Mouse (Mus musculus): ENCODE data around the gene Sgsh. TPM values are rescaled to one million over a fixed set of nuclear protein-coding genes. Genes with fewer than 3 reads are reported as not detected.
"Not testable (repeated sequence)": the region's sequence is repeated elsewhere in the genome, so short reads cannot be mapped to it uniquely, and the experiment has no call there.

Gene Sgsh
- polyA plus RNA-seq, 1 experiment: 17.3 TPM

GRCm38 (mm10) chr11:119392001-119392614 is 36.8 kb upstream of the Sgsh start:
- TF ChIP-seq POLR2A (IDR thresholded peaks at IDR 0.05; ENCODE audit: low read depth, low read length): peak; percentile 56; the same call in 1 of the 2 replicates
- no peak for TF ChIP-seq CTCF (IDR thresholded peaks at IDR 0.05; ENCODE audit: borderline replicate concordance, insufficient read depth, low read length)
- Histone ChIP-seq H3K4me1 (ENCODE audit: control insufficient read depth, insufficient read depth, low read length) (peaks cover 6% of the 10 kb centered on the region), H3K27ac (ENCODE audit: insufficient read depth, low read length) (no peak overlapping the region), H3K4me3 (ENCODE audit: insufficient read depth, low read length) (no peak overlapping the region)

DNA sequence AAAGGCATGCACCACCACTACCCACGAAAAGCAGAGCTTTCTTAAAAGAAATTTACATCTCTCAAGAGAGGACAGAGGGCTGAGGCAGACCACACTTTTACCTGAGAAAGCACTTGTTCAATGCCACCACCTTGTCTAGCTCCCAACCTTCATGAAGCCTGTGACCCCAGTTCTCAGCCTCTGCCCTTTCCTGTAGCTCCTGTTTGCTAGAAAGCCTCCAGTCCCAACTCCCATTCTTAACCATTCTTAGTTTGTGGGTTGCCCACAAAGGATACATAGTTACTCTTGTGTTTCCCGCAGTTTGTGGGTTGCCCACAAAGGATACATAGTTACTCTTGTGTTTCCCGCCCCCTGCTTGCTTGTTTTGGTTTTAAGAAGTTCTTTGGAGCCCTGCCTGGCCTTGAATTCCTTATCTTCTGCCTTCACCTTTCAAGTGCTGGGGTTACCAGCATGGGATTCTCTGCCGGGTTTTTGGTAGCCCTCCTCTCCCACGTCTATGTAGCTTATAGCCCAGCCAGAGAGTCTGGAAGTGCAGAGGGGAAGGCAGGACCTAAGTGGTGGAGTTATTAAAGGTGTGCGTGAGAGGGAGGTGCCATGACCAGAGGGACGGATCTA is 36.2 kb upstream of the Sgsh start:
- TF ChIP-seq CTCF (IDR thresholded peaks at IDR 0.05; ENCODE audit: borderline replicate concordance, insufficient read depth, low read length): no peak
- no peak for TF ChIP-seq POLR2A (IDR thresholded peaks at IDR 0.05; ENCODE audit: low read depth, low read length)
- Histone ChIP-seq H3K4me1 (ENCODE audit: control insufficient read depth, insufficient read depth, low read length) (peaks cover 6% of the 10 kb centered on the region), H3K27ac (ENCODE audit: insufficient read depth, low read length) (no peak overlapping the region), H3K4me3 (ENCODE audit: insufficient read depth, low read length) (peak overlapping the region; percentile 54)

GRCm38 (mm10) chr11:119390271-119391231 is 35.2 kb upstream of the Sgsh start:
- TF ChIP-seq CTCF (IDR thresholded peaks at IDR 0.05; ENCODE audit: borderline replicate concordance, insufficient read depth, low read length): no peak
- peak; percentile 62 for TF ChIP-seq POLR2A (IDR thresholded peaks at IDR 0.05; ENCODE audit: low read depth, low read length)
- H3K4me1 ChIP-seq (ENCODE audit: control insufficient read depth, insufficient read depth, low read length): peaks cover 3% of the 10 kb centered on the region; the same call in 1 of the 2 replicates
- peak overlapping the region; percentile 82 for H3K27ac ChIP-seq (ENCODE audit: insufficient read depth, low read length)
- H3K4me3 ChIP-seq (ENCODE audit: insufficient read depth, low read length): peak overlapping the region; percentile 54

DNA sequence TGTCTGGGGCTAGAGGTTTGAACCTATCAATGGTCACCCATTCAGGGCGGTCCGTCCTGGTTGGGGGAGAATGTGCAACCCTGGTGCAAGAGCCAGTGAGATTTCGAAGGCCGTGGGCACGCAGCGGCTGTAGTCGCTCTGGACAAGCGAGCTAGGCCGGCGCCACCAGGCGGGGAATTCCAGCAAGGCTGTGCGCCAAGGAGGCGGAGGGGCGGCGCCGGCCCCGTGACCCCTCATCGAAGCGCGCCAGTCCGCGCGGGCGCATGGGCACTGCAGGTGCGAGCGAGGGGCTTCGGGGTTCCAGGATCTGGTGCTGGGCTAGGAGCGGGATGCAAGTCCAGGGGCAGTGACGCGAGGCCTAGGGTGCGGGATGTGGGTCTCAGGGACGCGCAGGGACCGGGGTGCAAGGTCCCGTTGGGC is 34.5 kb upstream of the Sgsh start:
- Histone ChIP-seq H3K4me3 (ENCODE audit: insufficient read depth, low read length) (peak overlapping the region; percentile 54), H3K27ac (ENCODE audit: insufficient read depth, low read length) (peak overlapping the region; percentile 82), H3K4me1 (ENCODE audit: control insufficient read depth, insufficient read depth, low read length) (peaks cover 5% of the 10 kb centered on the region; the same call in 1 of the 2 replicates)
- 0 out of 2 replicates have a peak, but pooled peaks have one; percentile 6 for TF ChIP-seq CTCF (IDR thresholded peaks at IDR 0.05; ENCODE audit: borderline replicate concordance, insufficient read depth, low read length)
- peak; percentile 42; the same call in 1 of the 2 replicates for TF ChIP-seq POLR2A (IDR thresholded peaks at IDR 0.05; ENCODE audit: low read depth, low read length)

GRCm38 (mm10) chr11:119387273-119387672 is 31.9 kb upstream of the Sgsh start:
- H3K4me3 ChIP-seq (ENCODE audit: insufficient read depth, low read length); H3K27ac ChIP-seq (ENCODE audit: insufficient read depth, low read length); H3K4me1 ChIP-seq (ENCODE audit: control insufficient read depth, insufficient read depth, low read length): not testable (repeated sequence)

GRCm38 (mm10) chr11:119386306-119386705 is 31.0 kb upstream of the Sgsh start:
- TF ChIP-seq POLR2A (IDR thresholded peaks at IDR 0.05; ENCODE audit: low read depth, low read length): no peak
- no peak for TF ChIP-seq CTCF (IDR thresholded peaks at IDR 0.05; ENCODE audit: borderline replicate concordance, insufficient read depth, low read length)
- peaks cover 3% of the 10 kb centered on the region; the same call in 1 of the 2 replicates for H3K4me1 ChIP-seq (ENCODE audit: control insufficient read depth, insufficient read depth, low read length)
- no peak overlapping the region for H3K4me3 ChIP-seq (ENCODE audit: insufficient read depth, low read length)
- H3K27ac ChIP-seq (ENCODE audit: insufficient read depth, low read length): no peak overlapping the region

DNA sequence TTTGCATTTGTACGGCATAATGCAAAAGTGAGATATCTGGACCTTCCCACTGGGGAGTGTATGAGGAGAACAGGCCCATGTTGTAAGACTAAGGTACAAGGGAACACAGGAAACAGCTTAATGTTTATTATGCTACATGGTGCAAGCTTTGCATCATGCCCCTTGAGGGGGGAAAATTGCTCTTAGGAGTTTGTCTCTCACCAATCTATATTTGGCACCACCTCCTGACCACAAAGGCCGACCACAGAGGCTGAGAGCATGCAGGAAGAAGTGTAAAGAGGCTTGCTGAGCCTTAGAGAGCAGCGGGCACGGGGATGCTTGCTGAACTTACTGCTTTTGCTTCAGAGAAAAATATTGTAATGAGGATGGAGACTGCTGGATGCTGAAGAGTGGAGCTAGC is 29.6 kb upstream of the Sgsh start:
- Histone ChIP-seq H3K27ac (ENCODE audit: insufficient read depth, low read length) (no peak overlapping the region), H3K4me1 (ENCODE audit: control insufficient read depth, insufficient read depth, low read length) (0 out of 2 replicates have a peak, but pooled peaks cover 3% of the 10 kb centered on the region), H3K4me3 (ENCODE audit: insufficient read depth, low read length) (no peak overlapping the region)
- TF ChIP-seq CTCF (IDR thresholded peaks at IDR 0.05; ENCODE audit: borderline replicate concordance, insufficient read depth, low read length): no peak
- TF ChIP-seq POLR2A (IDR thresholded peaks at IDR 0.05; ENCODE audit: low read depth, low read length): no peak

GRCm38 (mm10) chr11:119382338-119382850 is 27.1 kb upstream of the Sgsh start:
- Histone ChIP-seq H3K4me3 (ENCODE audit: insufficient read depth, low read length) (no peak overlapping the region), H3K4me1 (ENCODE audit: control insufficient read depth, insufficient read depth, low read length) (0 out of 2 replicates have a peak, but pooled peaks cover 3% of the 10 kb centered on the region), H3K27ac (ENCODE audit: insufficient read depth, low read length) (no peak overlapping the region)
- TF ChIP-seq POLR2A (IDR thresholded peaks at IDR 0.05; ENCODE audit: low read depth, low read length) (no peak), CTCF (IDR thresholded peaks at IDR 0.05; ENCODE audit: borderline replicate concordance, insufficient read depth, low read length) (no peak)

DNA sequence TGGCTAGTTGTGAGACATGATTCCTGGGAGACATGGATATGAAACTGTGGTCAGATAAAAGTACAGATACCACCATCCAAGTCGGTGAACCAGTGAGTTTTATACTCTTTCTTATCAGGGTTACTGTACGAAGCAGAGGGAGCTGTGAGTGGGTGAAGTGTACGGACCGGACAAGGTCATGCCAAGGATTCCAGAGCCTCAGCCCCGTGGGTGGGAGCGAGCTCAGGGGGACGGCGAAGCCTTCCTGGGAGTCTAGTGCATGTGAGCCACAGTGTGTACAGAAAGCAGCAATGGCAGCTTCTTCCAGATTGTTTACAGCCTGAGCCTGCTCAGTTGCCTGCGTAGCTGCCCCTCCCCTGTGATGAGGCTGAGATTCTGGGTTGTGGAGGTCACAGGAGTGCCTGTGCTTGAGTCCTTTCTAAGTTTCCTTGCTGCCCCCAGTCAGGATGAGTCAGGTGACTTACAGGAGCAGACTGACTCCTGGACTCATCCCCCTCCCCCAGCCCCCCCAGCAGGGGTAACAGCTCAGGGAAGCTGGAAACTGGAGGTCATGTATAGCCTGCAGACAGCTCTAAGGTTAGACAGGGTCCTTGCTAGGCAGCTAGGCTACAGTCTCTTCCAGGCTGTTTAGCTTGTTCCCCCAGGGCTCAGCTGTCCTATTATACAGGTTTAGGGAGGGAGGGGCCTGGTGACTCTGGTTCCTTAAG is 26.4 kb upstream of the Sgsh start:
- H3K4me3 ChIP-seq (ENCODE audit: insufficient read depth, low read length): no peak overlapping the region
- TF ChIP-seq POLR2A (IDR thresholded peaks at IDR 0.05; ENCODE audit: low read depth, low read length): no peak
- no peak for TF ChIP-seq CTCF (IDR thresholded peaks at IDR 0.05; ENCODE audit: borderline replicate concordance, insufficient read depth, low read length)

More for the DNA sequence above, 26.4 kb upstream of the Sgsh start:
- H3K27ac ChIP-seq (ENCODE audit: insufficient read depth, low read length): no peak overlapping the region
- 0 out of 2 replicates have a peak, but pooled peaks cover 3% of the 10 kb centered on the region for H3K4me1 ChIP-seq (ENCODE audit: control insufficient read depth, insufficient read depth, low read length)
